Mouse (Mus musculus) myocyte (in vitro differentiated cells): Measurements from ENCODE around the gene Fancd2os. TPM values are rescaled to one million over a fixed set of nuclear protein-coding genes. Genes with fewer than 3 reads are reported as not detected.
A peak's percentile ranks its signal among the peaks of the same experiment; 100 is the strongest.

Source experiments
- H3K27me3 ChIP-seq: one replicate; pipeline ENCODE4 v1.6.1; 2011; ENCODE audit not compliant: control insufficient read depth, insufficient read depth, insufficient read length
- H3K36me3 ChIP-seq: one replicate; pipeline ENCODE4 v1.6.1; 2011; ENCODE audit not compliant: control insufficient read depth, insufficient read depth
- H3K4me2 ChIP-seq: one replicate; pipeline ENCODE4 v1.6.1; 2011; ENCODE audit warnings: low read depth, control low read depth
- H3K4me3 ChIP-seq: one replicate; pipeline ENCODE4 v1.5.1; 2011; ENCODE audit warnings: mild to moderate bottlenecking, control low read depth, moderate library complexity
- H3K79me2 ChIP-seq: one replicate; pipeline ENCODE4 v1.6.1; 2011; ENCODE audit not compliant: control insufficient read depth, insufficient read depth
- H3ac ChIP-seq: one replicate; pipeline ENCODE4 v1.6.1; 2011; ENCODE audit not compliant: control insufficient read depth, insufficient read length
- CEBPB ChIP-seq: IDR thresholded peaks from 2 replicates; pipeline ENCODE4 v1.6.1; 2011; ENCODE audit warnings: mild to moderate bottlenecking, moderate library complexity; ENCODE audit not compliant: poor library complexity, insufficient read depth, severe bottlenecking
- E2F4 ChIP-seq: IDR thresholded peaks from one replicate; pipeline ENCODE4 v1.6.1; 2011; ENCODE audit warnings: mild to moderate bottlenecking, control low read depth, moderate library complexity; ENCODE audit not compliant: insufficient read depth
- MAX ChIP-seq: IDR thresholded peaks from one replicate; pipeline ENCODE4 v1.6.1; 2011; ENCODE audit warnings: low read depth, mild to moderate bottlenecking, control low read depth
- MYOD1 ChIP-seq, 3 experiments: IDR thresholded peaks; one replicate each; pipeline ENCODE4 v1.6.1; 2011; ENCODE audit warnings: control low read depth in 2 of 3, low read depth in 2 of 3, mild to moderate bottlenecking in 2 of 3, moderate library complexity in 1 of 3; ENCODE audit not compliant: insufficient read length in 2 of 3, control insufficient read depth in 1 of 3
- MYOG ChIP-seq, 3 experiments: IDR thresholded peaks; one replicate each; pipeline ENCODE4 v1.6.1; 2011; ENCODE audit warnings: control low read depth in 2 of 3, low read depth in 2 of 3, mild to moderate bottlenecking in 2 of 3; ENCODE audit not compliant: insufficient read length in 2 of 3, control insufficient read depth in 1 of 3, insufficient read depth in 1 of 3
- POLR2A ChIP-seq: IDR thresholded peaks from one replicate; pipeline ENCODE4 v1.6.1; 2011; ENCODE audit warnings: low read depth, mild to moderate bottlenecking, control low read depth, moderate library complexity; ENCODE audit not compliant: insufficient read length
- POLR2AphosphoS2 ChIP-seq: IDR thresholded peaks from one replicate; pipeline ENCODE4 v1.6.1; 2011; ENCODE audit warnings: low read depth, control low read depth; ENCODE audit not compliant: insufficient read length
- REST ChIP-seq: IDR thresholded peaks from one replicate; pipeline ENCODE4 v1.6.1; 2011; ENCODE audit warnings: mild to moderate bottlenecking, control low read depth, moderate library complexity; ENCODE audit not compliant: insufficient read depth, insufficient read length
- SRF ChIP-seq: IDR thresholded peaks from one replicate; pipeline ENCODE4 v1.6.1; 2011; ENCODE audit warnings: low read depth; ENCODE audit not compliant: control insufficient read depth, insufficient read length
- TCF12 ChIP-seq: IDR thresholded peaks from one replicate; pipeline ENCODE4 v1.6.1; 2011; ENCODE audit warnings: mild to moderate bottlenecking, control low read depth; ENCODE audit not compliant: poor library complexity, insufficient read depth, severe bottlenecking
- TCF3 ChIP-seq: IDR thresholded peaks from one replicate; pipeline ENCODE4 v1.6.1; 2011; ENCODE audit warnings: low read depth, control low read depth; ENCODE audit not compliant: insufficient read length
- USF1 ChIP-seq: IDR thresholded peaks from one replicate; pipeline ENCODE4 v1.6.1; 2011; ENCODE audit warnings: low read depth, mild to moderate bottlenecking, control low read depth, moderate library complexity
- polyA plus RNA-seq: library from polyadenylated mRNA; unstranded; fragments of >200 nt; fragmentation: generic; extraction: Trizol; gene quantifications from one replicate; pipeline ENCODE4 v1.2.1, GENCODE M21; 2012; ENCODE audit warnings: missing spikeins

Gene Fancd2os
- polyA plus RNA-seq, 1 experiment, result 0.04 TPM

- H3K36me3 ChIP-seq, result no peaks in the 10 kb centered on the region
- no peak overlapping the region for H3K4me3 ChIP-seq
- no peak overlapping the region for H3ac ChIP-seq
- H3K27me3 ChIP-seq, result no peaks in the 10 kb centered on the region
- TF ChIP-seq MYOD1 (IDR thresholded peaks at IDR 0.05; ENCODE audit: control insufficient read depth in 1 of 3, insufficient read length in 2 of 3, low read depth in 2 of 3), result no peak
- TF ChIP-seq MAX, result no peak
- H3K79me2 ChIP-seq, result peaks cover 7% of the 10 kb centered on the region
- no peak overlapping the region for H3K4me2 ChIP-seq
Observed at GRCm38 (mm10) chr6:113643021-113643420, 42.5 kb upstream of the Fancd2os start.

- Histone ChIP-seq H3K4me3 (no peak overlapping the region), H3ac (no peak overlapping the region), H3K4me2 (no peak overlapping the region), H3K27me3 (no peaks in the 10 kb centered on the region), H3K36me3 (no peaks in the 10 kb centered on the region), H3K79me2 (peaks cover 7% of the 10 kb centered on the region)
- no peak for TF ChIP-seq MYOD1 (IDR thresholded peaks at IDR 0.05; ENCODE audit: control insufficient read depth in 1 of 3, insufficient read length in 2 of 3, low read depth in 2 of 3)
- TF ChIP-seq TCF3, result no peak
- TF ChIP-seq SRF, result no peak
- TF ChIP-seq CEBPB, result no peak
Observed at GRCm38 (mm10) chr6:113642605-113643004, 42.1 kb upstream of the Fancd2os start.

- peak overlapping the region; percentile 29 for H3K4me3 ChIP-seq
- TF ChIP-seq TCF12 (no peak), MYOD1 (IDR thresholded peaks at IDR 0.05; ENCODE audit: control insufficient read depth in 1 of 3, insufficient read length in 2 of 3, low read depth in 2 of 3) (no peak), MAX (no peak), POLR2A (no peak), POLR2AphosphoS2 (no peak), USF1 (no peak), REST (no peak), MYOG (IDR thresholded peaks at IDR 0.05; ENCODE audit: control insufficient read depth in 1 of 3, insufficient read depth in 1 of 3, insufficient read length in 2 of 3, low read depth in 2 of 3) (no peak), SRF (no peak), CEBPB (no peak), E2F4 (no peak), TCF3 (no peak)
- no peaks in the 10 kb centered on the region for H3K27me3 ChIP-seq
Observed at GRCm38 (mm10) chr6:113639201-113639600, 38.7 kb upstream of the Fancd2os start.

GRCm38 (mm10) chr6:113638302-113639040 is 38.0 kb upstream of the Fancd2os start, which contains the start of gene Irak2:
Gene Irak2, plus strand, starts transcription at chr6:113638467.
- Histone ChIP-seq H3K36me3 (no peaks in the 10 kb centered on the region), H3ac (peak within 1 kb of the TSS; percentile 0), H3K27me3 (no peaks in the 10 kb centered on the region), H3K4me3 (peak within 1 kb of the TSS; percentile 29), H3K4me2 (peak within 1 kb of the TSS; percentile 68), H3K79me2 (peaks cover 7% of the 10 kb centered on the region)
- TF ChIP-seq SRF (peak; percentile 20), POLR2AphosphoS2 (peak; percentile 82), MYOG (IDR thresholded peaks at IDR 0.05; ENCODE audit: control insufficient read depth in 1 of 3, insufficient read depth in 1 of 3, insufficient read length in 2 of 3, low read depth in 2 of 3) (peak in 2 of 3 experiments; percentile 46 to 62), TCF3 (no peak), POLR2A (peak; percentile 94), MYOD1 (IDR thresholded peaks at IDR 0.05; ENCODE audit: control insufficient read depth in 1 of 3, insufficient read length in 2 of 3, low read depth in 2 of 3) (peak in 2 of 3 experiments; percentile 36 to 43), REST (no peak)

More at GRCm38 (mm10) chr6:113639201-113639600, 38.7 kb upstream of the Fancd2os start:
- Histone ChIP-seq H3K36me3 (no peaks in the 10 kb centered on the region), H3K79me2 (peaks cover 7% of the 10 kb centered on the region), H3ac (no peak overlapping the region), H3K4me2 (peak overlapping the region; percentile 15)

GRCm38 (mm10) chr6:113632863-113633262 is 32.3 kb upstream of the Fancd2os start:
- Histone ChIP-seq H3K27me3 (no peaks in the 10 kb centered on the region), H3K4me2 (no peak overlapping the region), H3K36me3 (peaks cover 25% of the 10 kb centered on the region), H3K79me2 (no peaks in the 10 kb centered on the region), H3ac (no peak overlapping the region), H3K4me3 (no peak overlapping the region)
- TF ChIP-seq REST (no peak), MYOD1 (IDR thresholded peaks at IDR 0.05; ENCODE audit: control insufficient read depth in 1 of 3, insufficient read length in 2 of 3, low read depth in 2 of 3) (no peak), POLR2A (no peak), E2F4 (no peak), SRF (no peak), TCF12 (no peak), USF1 (no peak), CEBPB (no peak)
